Mouse (Mus musculus): Measurements from ENCODE around the gene Chrd. TPM values are rescaled to one million over a fixed set of nuclear protein-coding genes. Genes with fewer than 3 reads are reported as not detected.

Chrd gene
- polyA plus RNA-seq, 1 experiment from 2014 or later: 3.6 TPM

- Histone ChIP-seq H3K36me3 (peaks cover under 1% of the 10 kb centered on the region; the same call in 1 of the 2 replicates), H3K9me3 (no peaks in the 10 kb centered on the region), H3K4me1 (replicated peaks) (peaks cover 12% of the 10 kb centered on the region), H3K9ac (no peak overlapping the region), H3K27me3 (replicated peaks) (no peaks in the 10 kb centered on the region), H3K27ac (no peak overlapping the region), H3K4me2 (replicated peaks) (peak overlapping the region; percentile 12; the same call in 1 of the 2 replicates), H3K4me3 (replicated peaks) (no peak overlapping the region)
- peak; percentile 79 for ATAC-seq
- 14% methylated on average over 8 of the region's 8 CpGs for WGBS
Measured at GRCm38 (mm10) chr16:20702522-20702893, 30.4 kb upstream of the Chrd start.

GRCm38 (mm10) chr16:20703071-20703470 is 29.9 kb upstream of the Chrd start:
- Histone ChIP-seq H3K9ac (no peak overlapping the region), H3K27me3 (replicated peaks) (no peaks in the 10 kb centered on the region), H3K36me3 (peaks cover 2% of the 10 kb centered on the region; the same call in 1 of the 2 replicates), H3K27ac (no peak overlapping the region), H3K4me1 (replicated peaks) (peaks cover 12% of the 10 kb centered on the region), H3K9me3 (no peaks in the 10 kb centered on the region), H3K4me2 (replicated peaks) (no peak overlapping the region), H3K4me3 (replicated peaks) (no peak overlapping the region)
- ATAC-seq: no peak
- WGBS: 93% methylated on average over 10 of the region's 10 CpGs

GRCm38 (mm10) chr16:20703699-20704400 is 29.1 kb upstream of the Chrd start:
- ATAC-seq: no peak
- Histone ChIP-seq H3K9me3 (no peaks in the 10 kb centered on the region), H3K9ac (no peak overlapping the region), H3K4me1 (replicated peaks) (peaks cover 12% of the 10 kb centered on the region), H3K27me3 (replicated peaks) (no peaks in the 10 kb centered on the region), H3K4me2 (replicated peaks) (no peak overlapping the region), H3K27ac (no peak overlapping the region), H3K4me3 (replicated peaks) (no peak overlapping the region), H3K36me3 (peaks cover 4% of the 10 kb centered on the region; the same call in 1 of the 2 replicates)
- 87% methylated on average over 6 of the region's 6 CpGs for WGBS

- H3K9me3 ChIP-seq: no peaks in the 10 kb centered on the region
- H3K4me1 ChIP-seq (replicated peaks): peaks cover 12% of the 10 kb centered on the region
- no peak overlapping the region for H3K4me2 ChIP-seq (replicated peaks)
- ATAC-seq: no peak
- H3K27ac ChIP-seq: no peak overlapping the region
- H3K4me3 ChIP-seq (replicated peaks): no peak overlapping the region
- H3K36me3 ChIP-seq: peaks cover 10% of the 10 kb centered on the region; the same call in 1 of the 2 replicates
- no peak overlapping the region for H3K9ac ChIP-seq
- 85% methylated on average over 3 of the region's 3 CpGs for WGBS
- H3K27me3 ChIP-seq (replicated peaks): no peaks in the 10 kb centered on the region
Measured at GRCm38 (mm10) chr16:20705786-20706185, 27.1 kb upstream of the Chrd start.

- Histone ChIP-seq H3K9me3 (no peaks in the 10 kb centered on the region), H3K36me3 (peaks cover 10% of the 10 kb centered on the region; the same call in 1 of the 2 replicates), H3K4me2 (replicated peaks) (no peak overlapping the region), H3K27me3 (replicated peaks) (no peaks in the 10 kb centered on the region), H3K27ac (no peak overlapping the region), H3K4me1 (replicated peaks) (peaks cover 9% of the 10 kb centered on the region), H3K4me3 (replicated peaks) (no peak overlapping the region), H3K9ac (no peak overlapping the region)
- no peak for ATAC-seq
- 81% methylated on average over 2 of the region's 2 CpGs for WGBS
Measured at GRCm38 (mm10) chr16:20706407-20707055, 26.4 kb upstream of the Chrd start.

- WGBS: 92% methylated on average over 21 of the region's 21 CpGs
- H3K9me3 ChIP-seq: no peaks in the 10 kb centered on the region
Measured at GRCm38 (mm10) chr16:20708220-20708938, 24.5 kb upstream of the Chrd start.

GRCm38 (mm10) chr16:20708939-20709734 is 23.8 kb upstream of the Chrd start:
- Histone ChIP-seq H3K4me3 (replicated peaks) (no peak overlapping the region), H3K27ac (no peak overlapping the region), H3K4me2 (replicated peaks) (no peak overlapping the region), H3K9ac (no peak overlapping the region), H3K27me3 (replicated peaks) (no peaks in the 10 kb centered on the region), H3K36me3 (peaks cover 18% of the 10 kb centered on the region), H3K4me1 (replicated peaks) (peaks cover 7% of the 10 kb centered on the region), H3K9me3 (no peaks in the 10 kb centered on the region)
- no peak for ATAC-seq
- 78% methylated on average over 19 of the region's 19 CpGs for WGBS

More at GRCm38 (mm10) chr16:20708220-20708938, 24.5 kb upstream of the Chrd start:
- no peak overlapping the region for H3K9ac ChIP-seq
- no peak overlapping the region for H3K4me3 ChIP-seq (replicated peaks)
- H3K4me2 ChIP-seq (replicated peaks): no peak overlapping the region
- H3K36me3 ChIP-seq: peaks cover 18% of the 10 kb centered on the region
- H3K27me3 ChIP-seq (replicated peaks): no peaks in the 10 kb centered on the region
- no peak for ATAC-seq
- H3K27ac ChIP-seq: no peak overlapping the region
- H3K4me1 ChIP-seq (replicated peaks): no peaks in the 10 kb centered on the region

GRCm38 (mm10) chr16:20710370-20710769 is 22.6 kb upstream of the Chrd start:
- Histone ChIP-seq H3K36me3 (peaks cover 18% of the 10 kb centered on the region), H3K4me1 (replicated peaks) (peaks cover 18% of the 10 kb centered on the region), H3K27me3 (replicated peaks) (no peaks in the 10 kb centered on the region), H3K4me2 (replicated peaks) (no peak overlapping the region), H3K4me3 (replicated peaks) (no peak overlapping the region), H3K9ac (no peak overlapping the region), H3K27ac (no peak overlapping the region), H3K9me3 (no peaks in the 10 kb centered on the region)
- 94% methylated on average over 11 of the region's 11 CpGs for WGBS
- no peak for ATAC-seq

GRCm38 (mm10) chr16:20710810-20711209 is 22.1 kb upstream of the Chrd start:
- 85% methylated on average over 4 of the region's 4 CpGs for WGBS

GRCm38 (mm10) chr16:20712190-20712589 is 20.7 kb upstream of the Chrd start:
- Histone ChIP-seq H3K4me1 (replicated peaks) (peaks cover 20% of the 10 kb centered on the region), H3K27ac (no peak overlapping the region), H3K27me3 (replicated peaks) (no peaks in the 10 kb centered on the region), H3K36me3 (peaks cover 18% of the 10 kb centered on the region), H3K9ac (no peak overlapping the region), H3K4me2 (replicated peaks) (no peak overlapping the region), H3K9me3 (no peaks in the 10 kb centered on the region), H3K4me3 (replicated peaks) (no peak overlapping the region)
- no peak for ATAC-seq
- WGBS: 78% methylated on average over 9 of the region's 9 CpGs

More at GRCm38 (mm10) chr16:20710810-20711209, 22.1 kb upstream of the Chrd start:
- Histone ChIP-seq H3K27ac (no peak overlapping the region), H3K27me3 (replicated peaks) (no peaks in the 10 kb centered on the region), H3K4me1 (replicated peaks) (peaks cover 20% of the 10 kb centered on the region), H3K4me3 (replicated peaks) (no peak overlapping the region), H3K4me2 (replicated peaks) (no peak overlapping the region), H3K36me3 (peaks cover 18% of the 10 kb centered on the region), H3K9ac (no peak overlapping the region), H3K9me3 (no peaks in the 10 kb centered on the region)
- ATAC-seq: no peak

- Histone ChIP-seq H3K4me1 (replicated peaks) (peaks cover 20% of the 10 kb centered on the region), H3K9me3 (no peaks in the 10 kb centered on the region), H3K27me3 (replicated peaks) (no peaks in the 10 kb centered on the region), H3K36me3 (peaks cover 15% of the 10 kb centered on the region), H3K9ac (no peak overlapping the region), H3K4me2 (replicated peaks) (no peak overlapping the region), H3K27ac (no peak overlapping the region), H3K4me3 (replicated peaks) (no peak overlapping the region)
- 67% methylated on average over 7 of the region's 7 CpGs for WGBS
- no peak for ATAC-seq
Measured at GRCm38 (mm10) chr16:20712889-20713288, 20.0 kb upstream of the Chrd start.
